Mouse (Mus musculus): Measurements from ENCODE around the gene Ifnl3. TPM values are rescaled to one million over a fixed set of nuclear protein-coding genes. Genes with fewer than 3 reads are reported as not detected.
"Not testable (repeated sequence)": the region's sequence is repeated elsewhere in the genome, so short reads cannot be mapped to it uniquely, and the experiment has no call there.

Gene Ifnl3
- total RNA-seq (2021), result not detected
- long read RNA-seq, experiment 1, result 0 reads
- long read RNA-seq, experiment 2, result 0 reads

- not testable (repeated sequence) for DNase-seq
Observed at GRCm38 (mm10) chr7:28522536-28522935, at the start of gene Ifnl3. TSS of gene Ifnl3 (plus strand) at chr7:28522836.

GRCm38 (mm10) chr7:28476191-28476590, 46.4 kb upstream of the Ifnl3 start:
- DNase-seq, result no peak

- no peak for DNase-seq
Observed at GRCm38 (mm10) chr7:28477363-28477762, 45.3 kb upstream of the Ifnl3 start.

GRCm38 (mm10) chr7:28478854-28479253, 43.8 kb upstream of the Ifnl3 start:
- peak in 1 of 2 experiments; percentile 39 for DNase-seq

- no peak for DNase-seq
Observed at GRCm38 (mm10) chr7:28482854-28483253, 39.8 kb upstream of the Ifnl3 start.

DNA sequence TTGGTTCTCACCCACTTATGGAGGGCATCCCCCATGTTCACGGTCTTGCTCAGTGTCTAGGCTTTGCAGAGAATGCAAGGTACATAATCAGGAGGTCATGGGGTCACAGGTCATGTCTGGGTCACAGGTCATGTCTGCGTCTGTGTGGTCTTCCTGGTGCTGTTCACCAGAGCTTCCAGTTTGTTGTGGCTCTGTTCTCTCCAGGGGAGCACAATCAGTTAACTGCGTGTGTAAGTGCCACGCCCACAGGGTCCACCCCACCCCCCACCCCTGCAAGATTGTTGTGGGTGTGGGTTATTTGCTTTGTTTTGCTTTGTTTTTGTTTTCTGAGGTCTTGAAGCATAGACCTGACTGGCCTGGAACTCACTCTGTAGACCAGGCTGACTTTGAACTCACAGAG, 38.4 kb upstream of the Ifnl3 start:
- no peak for DNase-seq

- peak in 1 of 2 experiments; percentile 30 for DNase-seq
Observed at GRCm38 (mm10) chr7:28488030-28488491, 34.6 kb upstream of the Ifnl3 start.

GRCm38 (mm10) chr7:28490410-28490809, 32.2 kb upstream of the Ifnl3 start:
- peak; percentile 77 to 81 for DNase-seq

DNA sequence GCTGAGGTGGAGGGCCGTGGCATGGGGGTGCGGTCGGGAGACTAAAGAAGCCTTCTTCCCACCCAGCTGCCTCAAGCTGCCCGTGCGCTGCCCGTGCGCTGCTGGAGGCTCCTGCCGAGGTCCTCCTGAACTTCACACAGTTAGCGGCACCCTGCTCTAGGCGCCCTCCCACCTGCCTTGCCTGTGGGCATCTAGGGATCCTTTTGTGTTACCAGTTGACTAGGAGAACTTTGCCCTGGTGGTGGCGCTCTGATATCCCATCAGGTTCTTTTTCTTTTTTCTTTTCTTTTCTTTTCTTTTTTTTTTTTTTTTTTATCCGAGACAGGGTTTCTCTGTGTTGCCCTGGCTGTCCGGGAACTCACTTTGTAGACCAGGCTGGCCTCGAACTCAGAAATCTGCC, 31.7 kb upstream of the Ifnl3 start:
- no peak for DNase-seq

GRCm38 (mm10) chr7:28492310-28492709, 30.3 kb upstream of the Ifnl3 start:
- no peak for DNase-seq

DNA sequence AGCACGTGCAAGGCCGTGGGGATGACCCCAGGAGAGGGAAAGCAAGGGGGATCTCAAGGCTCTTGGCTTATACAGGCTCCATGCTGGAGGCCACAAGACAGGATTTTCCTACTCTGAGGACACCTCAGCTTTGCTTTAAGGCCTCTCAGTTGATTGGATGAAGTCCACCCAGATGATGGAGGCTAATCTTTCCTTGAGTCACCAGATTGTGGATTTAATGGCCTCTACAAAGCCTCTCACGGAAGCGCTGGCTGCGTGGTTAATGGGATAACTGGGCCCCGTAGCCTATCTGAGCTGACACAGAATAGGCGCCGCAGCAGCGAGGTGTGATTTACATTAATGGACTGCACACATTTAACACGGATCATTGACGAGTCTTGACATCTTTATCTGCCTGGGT, 27.2 kb upstream of the Ifnl3 start:
- no peak for DNase-seq

DNA sequence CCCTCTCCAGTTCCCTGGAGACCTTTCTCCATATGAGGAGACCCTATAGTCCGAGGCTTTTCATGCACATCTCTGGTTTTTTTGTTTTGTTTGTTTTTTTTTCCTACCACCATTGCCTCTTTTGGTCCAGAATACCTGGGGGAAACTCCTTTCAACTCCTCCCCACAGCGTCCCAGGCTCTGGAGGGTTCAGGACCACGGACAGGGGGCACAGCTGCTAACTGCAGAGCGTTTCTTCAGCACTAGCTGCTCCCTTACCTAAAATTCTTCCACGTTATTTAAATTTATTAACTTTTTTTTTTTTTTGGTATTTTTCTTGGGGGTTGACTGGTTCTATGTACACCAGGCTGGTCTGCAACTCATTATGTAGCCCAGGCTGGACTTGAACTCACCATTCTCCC, 17.1 kb upstream of the Ifnl3 start:
- peak; percentile 52 to 76 for DNase-seq

DNA sequence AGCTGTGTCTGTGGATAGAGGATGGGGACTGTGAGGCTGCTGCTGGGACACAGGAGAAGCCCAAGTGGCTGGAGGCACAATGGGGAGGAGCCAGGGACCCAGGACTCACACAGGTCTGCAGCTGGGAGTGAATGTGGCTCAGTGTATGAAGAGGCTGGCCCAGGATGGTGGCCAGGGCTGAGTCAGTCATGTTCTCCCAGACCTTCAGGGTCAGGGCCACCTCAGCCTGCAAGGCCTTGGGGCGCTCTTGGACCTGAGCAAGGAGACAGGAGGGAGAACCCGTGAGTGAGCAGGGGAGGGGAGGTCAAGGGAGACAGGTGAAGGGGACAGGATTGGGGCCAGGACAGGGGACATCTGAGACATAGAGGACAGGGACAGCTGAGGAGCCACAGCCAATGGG, 13.5 kb upstream of the Ifnl3 start:
- DNase-seq, result peak; percentile 40 to 43

DNA sequence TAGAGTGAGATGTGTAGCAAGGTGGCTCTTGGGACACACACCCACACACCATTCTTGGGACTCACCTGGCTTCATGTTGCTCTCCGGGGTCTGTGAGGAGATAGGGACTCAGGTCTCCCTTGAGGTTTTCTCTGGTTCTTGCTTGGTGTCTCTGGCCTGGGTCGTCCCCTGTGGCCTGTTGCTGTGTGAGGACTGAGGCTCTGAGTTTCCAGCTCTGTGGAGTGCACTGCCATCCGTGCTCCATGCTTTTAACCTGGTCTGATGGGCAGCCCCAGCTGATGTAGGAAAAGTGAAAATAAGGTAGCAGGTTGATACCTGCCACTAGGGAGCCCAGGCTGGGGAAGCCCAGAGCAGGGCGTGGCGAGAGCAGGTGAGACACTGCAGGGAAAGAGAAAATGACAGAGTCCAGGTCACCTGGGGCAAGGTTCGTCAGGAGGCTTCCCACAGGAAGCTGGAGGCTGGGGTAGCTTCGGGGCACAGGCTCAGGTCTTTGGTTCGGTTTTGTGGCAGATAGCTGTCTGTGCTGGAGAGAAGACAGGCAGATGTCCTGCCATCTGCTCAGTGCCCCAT, 12.1 kb upstream of the Ifnl3 start, which contains the start of gene Ifnl2:
TSS of gene Ifnl2 (minus strand) at position 51 of the 570 bp plus-strand sequence.
- not testable (repeated sequence) for DNase-seq

GRCm38 (mm10) chr7:28511441-28511840, 11.2 kb upstream of the Ifnl3 start:
- DNase-seq, result no peak

GRCm38 (mm10) chr7:28527922-28528719, 5.5 kb downstream of the Ifnl3 start:
- peak; percentile 87 to 95 for DNase-seq

- no peak for DNase-seq
Observed at GRCm38 (mm10) chr7:28532005-28532404, 9.4 kb downstream of the Ifnl3 start.

DNA sequence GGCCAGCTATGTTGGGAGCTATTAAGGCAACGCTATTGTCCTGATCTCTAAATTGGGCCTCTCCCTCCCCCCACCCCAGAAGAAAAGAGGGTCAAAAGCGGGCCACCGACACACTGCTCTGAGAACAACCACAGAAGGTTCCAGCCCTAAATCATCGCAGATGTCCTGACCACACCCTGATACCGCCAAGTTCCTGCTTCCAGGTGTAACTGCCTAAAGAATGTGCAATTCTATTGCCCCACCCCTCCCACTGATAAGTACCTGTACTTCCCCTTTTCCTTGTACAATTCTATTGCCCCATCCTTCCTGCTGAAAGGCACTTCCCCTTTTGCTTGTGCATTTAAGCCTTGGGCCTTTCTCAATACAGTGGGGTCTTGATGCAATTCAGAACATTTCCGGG, 16.2 kb downstream of the Ifnl3 start:
- not testable (repeated sequence) for DNase-seq

DNA sequence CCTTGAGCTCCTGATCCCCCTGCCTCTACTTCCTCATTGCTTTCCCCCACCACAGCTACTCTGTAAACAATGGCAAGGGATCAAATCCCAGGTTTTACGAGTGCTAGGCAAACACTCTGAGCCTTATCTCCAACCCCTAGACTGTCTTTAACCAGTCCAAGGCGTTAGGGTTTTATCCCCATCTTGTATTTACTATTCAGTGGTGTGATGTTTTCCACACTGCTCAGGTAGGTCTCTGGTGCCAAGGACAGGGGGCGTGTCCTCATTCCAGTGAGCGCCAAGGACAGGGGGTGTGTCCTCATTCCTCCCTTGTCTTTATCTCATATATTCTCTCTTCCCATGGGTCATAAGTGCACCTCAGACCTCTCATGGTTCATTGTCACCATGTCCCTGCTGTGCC, 17.9 kb downstream of the Ifnl3 start, which contains the start of gene Sycn:
TSS of gene Sycn (plus strand) at position 360 of the 400 bp plus-strand sequence.
- DNase-seq, result no peak

DNA sequence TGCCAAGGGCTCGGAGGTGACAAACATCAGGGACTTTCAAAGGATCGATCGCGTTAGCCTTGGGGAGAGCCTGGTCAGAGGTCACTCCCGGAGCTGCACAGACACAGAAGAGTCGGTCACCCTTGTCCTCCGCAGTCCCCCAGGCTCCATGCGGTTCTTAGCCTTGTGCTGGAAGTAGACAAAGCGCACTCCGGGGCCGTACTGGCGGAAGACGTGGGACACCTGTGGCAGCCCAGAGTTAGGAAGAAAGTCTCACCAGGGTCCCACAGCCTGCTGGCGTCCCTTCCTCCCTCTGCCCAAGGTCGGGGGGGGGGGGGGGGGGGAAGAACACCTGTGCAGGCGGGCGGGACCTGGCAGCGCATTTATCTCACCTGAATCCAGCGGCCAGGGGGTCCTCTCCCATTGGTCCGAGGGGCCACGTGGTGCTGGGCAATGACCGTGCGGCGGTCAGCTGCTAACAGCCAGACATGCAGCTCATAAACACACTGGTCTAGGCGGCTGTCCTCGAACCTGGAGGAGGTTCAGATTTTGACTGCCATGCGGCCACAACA, 21.5 kb downstream of the Ifnl3 start:
- DNase-seq, result no peak

DNA sequence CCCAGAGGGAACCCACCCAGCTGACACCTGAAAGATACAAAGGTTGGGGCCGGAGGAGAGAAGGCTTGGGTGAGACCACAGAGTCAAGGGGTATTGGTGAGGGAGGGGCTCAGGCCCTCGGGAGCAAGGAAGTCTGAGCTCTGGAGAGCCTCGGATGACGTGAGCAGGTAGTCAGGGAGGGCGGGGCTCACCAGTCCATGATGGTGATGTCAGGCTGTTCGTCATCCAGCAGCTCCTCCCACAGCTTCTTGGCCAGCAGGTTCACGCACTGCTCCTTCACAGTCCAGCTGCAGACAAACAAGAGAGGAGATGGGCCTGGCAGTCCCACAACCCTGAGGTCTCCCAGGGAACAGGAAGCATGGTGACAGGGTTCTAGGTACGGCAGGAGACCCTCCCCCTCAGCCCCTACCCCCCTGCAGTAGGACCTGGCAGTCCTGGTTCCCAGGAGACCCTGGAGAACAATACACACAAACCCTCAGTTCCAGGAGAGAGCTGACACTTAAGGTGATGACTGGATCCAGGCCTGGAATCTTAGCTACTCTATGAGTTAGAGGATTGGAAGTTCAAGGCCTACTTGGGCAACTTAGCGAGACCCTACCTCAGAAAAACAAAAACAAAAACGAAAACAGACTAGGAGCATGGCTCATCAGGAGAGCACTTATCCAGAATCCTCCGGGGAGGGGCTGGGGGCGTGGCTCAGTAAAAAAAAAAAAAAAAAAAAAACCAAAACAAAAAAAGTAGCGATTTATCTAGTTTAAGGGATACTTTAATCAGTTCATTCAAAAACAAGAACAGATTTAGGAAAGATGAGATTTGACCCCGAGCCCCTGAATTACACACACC, 22.6 kb downstream of the Ifnl3 start:
- no peak for DNase-seq

DNA sequence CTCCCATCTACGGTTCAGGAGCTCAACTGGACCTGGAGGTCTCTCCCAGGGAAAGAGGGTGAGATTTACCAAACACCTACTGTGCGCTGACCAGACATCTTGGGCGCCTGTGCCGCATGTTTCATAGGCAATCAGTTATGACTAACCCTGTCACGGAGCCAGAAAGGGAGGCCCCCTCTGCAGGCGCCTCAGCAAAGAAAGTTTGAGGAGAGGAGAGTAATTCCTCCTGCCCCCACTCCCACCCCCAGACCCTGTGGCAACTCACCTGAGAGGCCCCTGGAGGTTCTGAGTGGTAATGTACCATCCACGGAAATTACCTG, 23.2 kb downstream of the Ifnl3 start:
- peak in 1 of 2 experiments; percentile 39 for DNase-seq

Data from adrenal gland, postnatal 36 days (tissue).